Comparison of ENCODE assay signal across 22 mouse cellular contexts in the genomic region with DNA sequence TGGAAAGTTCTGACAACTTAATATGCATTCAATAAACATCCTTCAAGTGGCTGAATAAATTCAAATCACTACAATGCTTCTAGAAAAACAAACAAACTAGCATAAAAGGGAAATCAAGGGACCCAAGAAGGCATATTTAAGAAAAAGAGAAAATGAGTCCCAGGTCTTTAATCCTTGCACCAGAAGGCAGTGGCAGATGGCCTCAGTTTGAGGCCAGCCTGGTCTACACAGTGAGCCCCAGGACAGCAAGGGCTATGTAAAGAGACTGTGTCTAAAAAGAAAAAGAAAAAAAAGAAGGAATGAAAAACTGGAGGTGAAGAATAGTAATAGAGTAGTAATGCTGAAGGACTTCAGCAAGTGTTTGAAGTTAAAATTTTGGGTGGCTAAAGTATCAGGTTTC.
"Had no signal": no experiment of that assay in that cellular context is flagged by ENCODE, and none has a peak within 500 bp of the region (broad histone marks: within the 10 kb centered on the region; RNA-seq: fewer than 3 reads in every experiment).

No protein-coding gene starts in this region.

- H3K4me3 ChIP-seq: layer of hippocampus, adult 2 months; limb, embryonic 10.5 days; limb, embryonic 13.5 days; liver, embryonic 12.5 days; liver, embryonic 15.5 days; lung, embryonic 15.5 days; megakaryocyte, embryonic 14.5 days; midbrain, embryonic 10.5 days; midbrain, embryonic 13.5 days; myocyte had no signal

- H3K4me1 ChIP-seq: limb, embryonic 10.5 days; limb, embryonic 13.5 days; liver, embryonic 12.5 days; liver, embryonic 15.5 days; lung, embryonic 15.5 days; megakaryocyte, embryonic 14.5 days; midbrain, embryonic 10.5 days; midbrain, embryonic 13.5 days had no signal

- ATAC-seq: liver, embryonic 12.5 days; midbrain, embryonic 13.5 days; midbrain, embryonic 16.5 days had no signal

- H3K4me2 ChIP-seq: limb, embryonic 13.5 days; liver, embryonic 12.5 days; liver, embryonic 15.5 days; lung, embryonic 15.5 days; midbrain, embryonic 13.5 days had no signal

- DNase-seq: kidney, postnatal 25 days; layer of hippocampus, adult 9-11 months; liver; right cerebral cortex, adult 18-20 months; right cerebral cortex, postnatal 14 days; right cerebral cortex, postnatal 4 days; thymus, adult 2 months; thymus, postnatal 14 days; thymus, postnatal 4 days had no signal

- H3K36me3 ChIP-seq: limb, embryonic 10.5 days; limb, embryonic 13.5 days; liver, embryonic 12.5 days; liver, embryonic 15.5 days; lung, embryonic 15.5 days; midbrain, embryonic 10.5 days; midbrain, embryonic 13.5 days had no signal

- H3K27me3 ChIP-seq: limb, embryonic 13.5 days; liver, embryonic 12.5 days; liver, embryonic 15.5 days; lung, embryonic 15.5 days; midbrain, embryonic 13.5 days had no signal

- H3K27ac ChIP-seq: kidney, postnatal 0 days; layer of hippocampus, adult 2 months; limb, embryonic 10.5 days; limb, embryonic 13.5 days; liver, embryonic 12.5 days; liver, embryonic 15.5 days; lung, embryonic 15.5 days; midbrain, embryonic 10.5 days; midbrain, embryonic 13.5 days; stomach, postnatal 0 days had no signal

- H3K9ac ChIP-seq: limb, embryonic 13.5 days; liver, embryonic 12.5 days; liver, embryonic 15.5 days; lung, embryonic 15.5 days; midbrain, embryonic 13.5 days had no signal

- H3K9me3 ChIP-seq: limb, embryonic 10.5 days; limb, embryonic 13.5 days; liver, embryonic 12.5 days; liver, embryonic 15.5 days; lung, embryonic 15.5 days; megakaryocyte, embryonic 14.5 days; midbrain, embryonic 10.5 days; midbrain, embryonic 13.5 days had no signal
